Mouse (Mus musculus) heart, postnatal 0 days (tissue): ENCODE results near the gene Rundc3a. TPM values are rescaled to one million over a fixed set of nuclear protein-coding genes. Genes with fewer than 3 reads are reported as not detected.

Source experiments
- ATAC-seq: fragments of 200-750 bp; cut with Nextera tagmentation; 2 replicates; pipeline ENCODE4 v1.8.0; 2017; ENCODE audit warnings: low read depth, moderate number of reproducible peaks, moderate library complexity; ENCODE audit not compliant: insufficient read depth
- DNase-seq: peaks from one replicate; pipeline ENCODE4 v3.0.0-alpha.2; 2016; ENCODE audit warnings: low spot score
- H3K27ac ChIP-seq: fragments of 300-500 bp; sonication (generic); 2 replicates; pipeline ENCODE4 v1.5.1; 2014; ENCODE audit warnings: low read depth, mild to moderate bottlenecking
- H3K27me3 ChIP-seq: fragments of 300-500 bp; sonication (generic); 2 replicates; pipeline ENCODE4 v1.6.1; 2014; ENCODE audit warnings: low read length, mixed read lengths; ENCODE audit not compliant: control insufficient read depth, insufficient read depth
- H3K36me3 ChIP-seq: fragments of 300-500 bp; sonication (generic); replicated peaks from 2 replicates; pipeline ENCODE4 v1.6.1; 2014; ENCODE audit warnings: low read length, mixed read lengths; ENCODE audit not compliant: control insufficient read depth, insufficient read depth
- H3K4me1 ChIP-seq: fragments of 300-500 bp; sonication (generic); 2 replicates; pipeline ENCODE4 v1.6.1; 2014; ENCODE audit warnings: antibody characterized with exemption; ENCODE audit not compliant: control insufficient read depth, insufficient read depth
- H3K4me2 ChIP-seq: fragments of 300-500 bp; sonication (generic); 2 replicates; pipeline ENCODE4 v1.6.1; 2014; ENCODE audit warnings: low read depth, mild to moderate bottlenecking, low read length, moderate library complexity
- H3K4me3 ChIP-seq: fragments of 300-500 bp; sonication (generic); 2 replicates; pipeline ENCODE4 v1.5.1; 2014; ENCODE audit warnings: low read depth, low read length
- H3K9ac ChIP-seq: fragments of 300-500 bp; sonication (generic); replicated peaks from 2 replicates; pipeline ENCODE4 v1.6.1; 2014; ENCODE audit warnings: low read depth, low read length, mixed read lengths
- H3K9me3 ChIP-seq: fragments of 300-500 bp; sonication (generic); replicated peaks from 2 replicates; pipeline ENCODE4 v1.6.1; 2016; ENCODE audit warnings: low read length; ENCODE audit not compliant: control insufficient read depth
- CTCF ChIP-seq: IDR thresholded peaks from 2 replicates; pipeline ENCODE4 v1.5.1; 2016; ENCODE audit warnings: antibody characterized with exemption, control low read depth, low read depth
- EP300 ChIP-seq: IDR thresholded peaks from 2 replicates; pipeline ENCODE4 v1.6.1; 2016; ENCODE audit warnings: antibody characterized with exemption, low read depth
- WGBS: fragments of 180-500 bp; shearing (Covaris S2); extraction: QIAGEN DNeasy Blood & Tissue Kit; methylation state at CpG from one replicate; pipeline ENCODE4 v1.1.7; 2014; 5-methylcytosine and 5-hydroxymethylcytosine counted together
- polyA plus RNA-seq: library from polyadenylated mRNA; unstranded; fragments of >200 nt; fragmentation: Nextera tagmentation; extraction: Ambion mirVana; gene quantifications from 2 replicates; pipeline ENCODE4 v1.2.1, GENCODE M21; 2015
- total RNA-seq: library from RNA; depleted of rRNA; stranded (reverse); fragments of >200 nt; gene quantifications from 2 replicates; pipeline ENCODE4 v1.2.3, GENCODE M21; 2014; ENCODE audit warnings: low replicate concordance

Rundc3a gene
- total and polyA plus RNA-seq, 2 experiments from 2014 or later: 0.74 to 12.5 TPM

DNA sequence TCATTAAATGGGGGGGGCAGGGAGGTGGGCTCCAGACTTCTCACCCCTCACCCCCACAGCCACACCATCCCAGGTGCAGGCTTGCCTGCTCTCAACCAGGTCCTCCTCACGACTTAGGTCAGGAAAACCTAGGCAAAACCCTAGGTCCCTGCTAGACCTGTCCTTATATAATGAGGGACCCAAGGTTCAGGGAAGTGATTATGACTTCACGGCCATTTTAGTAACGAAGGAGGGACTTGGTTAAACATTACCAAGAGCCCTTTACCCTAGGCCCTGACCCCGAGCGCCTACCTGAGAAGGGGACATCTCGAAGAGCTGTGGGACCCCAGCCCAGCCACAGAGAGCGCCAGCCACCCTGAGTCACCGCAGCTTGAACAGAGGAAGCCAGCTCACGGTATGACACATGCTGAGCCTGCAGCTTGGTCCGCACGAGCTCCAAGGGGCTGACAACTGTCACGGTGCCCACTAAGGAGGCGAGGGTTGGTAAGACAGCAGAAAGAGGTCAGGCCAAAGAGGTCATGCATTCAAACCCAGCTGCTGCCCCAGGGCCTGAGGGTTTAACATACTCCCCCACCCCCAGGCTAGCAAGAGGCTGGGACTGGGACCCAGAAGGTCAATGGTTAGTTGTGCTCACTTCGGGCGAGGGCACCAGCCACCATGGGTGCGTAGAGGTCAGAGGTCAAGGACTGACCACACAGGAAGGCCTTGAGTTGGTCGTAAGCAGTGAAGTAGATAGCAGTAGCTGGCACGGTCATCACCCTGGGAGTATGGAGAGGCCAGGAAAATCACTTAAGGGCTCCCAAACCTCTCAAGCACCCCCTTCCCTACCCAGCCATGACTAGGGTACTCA, 11.2 kb downstream of the Rundc3a start:
- Histone ChIP-seq H3K4me3 (no peak overlapping the region), H3K9ac (no peak overlapping the region), H3K4me1 (peaks cover 12% of the 10 kb centered on the region), H3K4me2 (no peak overlapping the region), H3K27ac (no peak overlapping the region), H3K27me3 (peaks cover 16% of the 10 kb centered on the region), H3K36me3 (peaks cover 30% of the 10 kb centered on the region), H3K9me3 (no peaks in the 10 kb centered on the region)
- ATAC-seq: no peak
- no peak for DNase-seq
- no peak for TF ChIP-seq EP300
- TF ChIP-seq CTCF: no peak
- WGBS: 89% methylated on average over 18 of the region's 18 CpGs

DNA sequence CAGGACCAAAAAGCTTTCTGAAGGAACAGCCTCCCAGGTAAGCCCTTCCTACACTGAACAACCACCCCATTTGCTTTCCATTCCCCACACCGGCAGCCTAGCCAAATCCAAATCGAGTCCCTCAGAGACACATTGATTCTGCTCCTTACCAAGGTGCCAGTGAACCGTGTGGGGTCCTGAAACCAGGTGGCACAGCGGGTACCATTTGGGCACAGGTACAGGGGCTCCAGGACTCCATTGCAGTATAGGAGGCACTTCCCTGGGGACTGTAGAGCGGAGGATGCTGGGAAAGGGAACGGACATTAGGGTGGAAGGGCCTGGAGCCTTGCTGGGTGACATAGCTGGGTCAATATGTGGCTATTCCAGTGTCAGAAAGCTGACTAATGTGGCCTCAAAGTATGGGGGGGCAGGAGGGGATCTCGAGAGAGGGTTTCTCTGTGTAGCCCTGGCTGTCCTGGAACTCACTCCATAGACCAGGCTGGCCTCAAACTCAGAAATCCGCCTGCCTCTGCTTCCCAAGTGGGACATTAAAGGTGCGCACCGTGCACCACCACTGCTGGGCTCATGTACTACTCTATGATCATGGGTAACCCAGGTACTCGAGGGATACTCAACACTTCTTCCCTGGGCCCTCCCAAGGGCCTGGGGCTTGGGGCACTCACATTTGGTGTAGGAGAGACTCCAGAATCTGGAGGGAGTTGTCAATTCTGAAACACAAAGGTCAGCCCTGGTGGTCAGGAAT, 12.5 kb downstream of the Rundc3a start:
- WGBS: 79% methylated on average over 11 of the region's 11 CpGs
- TF ChIP-seq CTCF (no peak), EP300 (no peak)
- ATAC-seq: no peak

DNA sequence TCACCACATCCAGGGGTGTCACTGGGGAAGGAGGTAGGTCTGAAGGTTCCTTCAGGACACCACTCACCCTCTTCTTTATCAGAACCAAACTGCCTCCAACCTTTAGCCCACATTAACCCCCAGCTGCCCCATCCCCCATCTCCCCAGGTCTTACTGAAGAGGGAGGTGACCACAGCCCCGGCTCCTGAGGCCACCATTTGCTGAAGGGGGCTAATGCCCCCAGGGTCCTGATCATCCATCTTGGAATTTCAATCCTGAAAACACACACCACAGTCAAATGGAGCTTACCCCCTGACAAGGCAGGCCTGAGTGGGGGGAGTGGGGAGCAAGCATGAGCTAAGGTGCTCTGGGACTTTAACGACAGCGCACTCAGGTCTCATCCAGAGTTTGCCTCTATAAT, 13.2 kb downstream of the Rundc3a start:
- Histone ChIP-seq H3K9me3 (no peaks in the 10 kb centered on the region), H3K9ac (peak overlapping the region; percentile 69), H3K4me3 (peak overlapping the region; percentile 93), H3K36me3 (peaks cover 30% of the 10 kb centered on the region), H3K27ac (peak overlapping the region; percentile 95), H3K27me3 (no peaks in the 10 kb centered on the region), H3K4me1 (peaks cover 15% of the 10 kb centered on the region), H3K4me2 (peak overlapping the region; percentile 66)
- DNase-seq: no peak
- ATAC-seq: no peak
- no peak for TF ChIP-seq CTCF
- no peak for TF ChIP-seq EP300
- WGBS: 13% methylated on average over 3 of the region's 3 CpGs

More for the DNA sequence above, 12.5 kb downstream of the Rundc3a start:
- Histone ChIP-seq H3K27me3 (peaks cover 3% of the 10 kb centered on the region; the same call in 1 of the 2 replicates), H3K4me2 (peak overlapping the region; percentile 66), H3K4me1 (peaks cover 12% of the 10 kb centered on the region), H3K9ac (peak overlapping the region; percentile 69; the same call in 1 of the 2 replicates), H3K9me3 (no peaks in the 10 kb centered on the region), H3K27ac (no peak overlapping the region), H3K36me3 (peaks cover 30% of the 10 kb centered on the region), H3K4me3 (peak overlapping the region; percentile 93)
- DNase-seq: no peak

DNA sequence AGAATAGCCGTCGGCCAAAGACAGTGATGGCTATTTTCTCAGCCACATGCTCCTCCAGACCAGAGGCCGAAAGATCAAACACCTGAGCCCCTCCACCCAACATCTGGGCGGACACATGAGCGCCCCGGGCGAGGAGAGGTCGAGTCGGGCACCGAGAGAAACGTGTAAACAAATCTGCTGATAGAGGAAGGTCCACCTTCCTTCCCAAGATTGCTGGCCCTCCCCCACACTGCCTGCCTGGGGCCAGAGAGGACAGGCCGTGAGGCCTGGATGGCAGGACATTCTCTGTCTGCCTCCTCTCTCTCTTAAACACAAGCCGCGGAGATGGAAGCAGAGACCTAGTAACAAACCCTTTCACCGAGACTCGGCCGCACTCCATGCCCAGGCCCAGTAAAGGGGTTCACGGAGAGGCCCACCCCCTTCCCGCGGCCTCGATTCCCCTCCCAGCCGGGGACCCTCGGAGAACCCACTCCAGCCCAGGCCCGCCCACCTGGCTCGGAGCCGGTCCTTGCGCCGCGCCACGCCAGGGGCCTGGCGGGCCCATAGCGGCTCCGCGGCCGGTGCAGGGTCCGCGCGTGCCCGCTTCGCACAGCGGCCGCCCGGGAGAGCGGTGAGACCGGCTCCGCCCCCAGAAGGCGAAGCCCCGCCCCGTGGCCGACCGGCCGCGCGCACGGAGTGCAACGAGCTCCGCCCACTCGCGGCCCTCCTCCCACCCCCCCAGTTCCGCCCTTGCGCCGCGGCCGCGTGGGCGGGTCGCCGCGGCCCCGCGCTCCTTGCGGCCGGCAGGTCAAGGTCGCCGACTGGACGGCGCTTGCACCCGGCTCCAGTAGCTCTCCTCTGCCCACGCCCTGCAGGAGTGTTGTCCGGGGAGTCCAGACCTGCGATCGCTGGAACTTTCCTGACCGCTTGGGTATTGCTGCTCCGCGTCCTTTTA, 14.0 kb downstream of the Rundc3a start:
- Histone ChIP-seq H3K27ac (peak overlapping the region; percentile 95), H3K4me1 (peaks cover 15% of the 10 kb centered on the region), H3K4me3 (peak overlapping the region; percentile 93), H3K27me3 (no peaks in the 10 kb centered on the region), H3K4me2 (peak overlapping the region; percentile 66), H3K9ac (peak overlapping the region; percentile 69), H3K36me3 (peaks cover 29% of the 10 kb centered on the region), H3K9me3 (no peaks in the 10 kb centered on the region)
- DNase-seq (peak; percentile 91), ATAC-seq (peak; percentile 78)
- WGBS: under 1% methylated on average over 64 of the region's 85 CpGs
- 0 out of 2 replicates have a peak, but pooled peaks have one; percentile 4 for TF ChIP-seq CTCF
- peak; percentile 37; the same call in 1 of the 2 replicates for TF ChIP-seq EP300

GRCm38 (mm10) chr11:102407834-102408215, 14.6 kb downstream of the Rundc3a start, which contains the start of gene Slc25a39:
Slc25a39 (minus strand) TSS chr11:102407946.
- under 1% methylated on average over 19 of the region's 19 CpGs for WGBS
- Histone ChIP-seq H3K9ac (peak within 1 kb of the TSS; percentile 69), H3K4me2 (peak within 1 kb of the TSS; percentile 66), H3K27me3 (no peaks in the 10 kb centered on the region), H3K4me1 (peaks cover 15% of the 10 kb centered on the region), H3K9me3 (no peaks in the 10 kb centered on the region), H3K36me3 (peaks cover 23% of the 10 kb centered on the region), H3K4me3 (peak within 1 kb of the TSS; percentile 93), H3K27ac (peak within 1 kb of the TSS; percentile 95)
- peak; percentile 35 for DNase-seq
- no peak for TF ChIP-seq CTCF
- TF ChIP-seq EP300: no peak
- ATAC-seq: no peak; the same call in 1 of the 2 replicates
